Mouse (Mus musculus): ENCODE measurements at regions not wholly inside any gene's neighbourhood (a gene's known extent, or its start where the extent isn't known, plus 50 kb on each side); places are given as distances from the start of the nearest gene placed in this dataset.

DNA sequence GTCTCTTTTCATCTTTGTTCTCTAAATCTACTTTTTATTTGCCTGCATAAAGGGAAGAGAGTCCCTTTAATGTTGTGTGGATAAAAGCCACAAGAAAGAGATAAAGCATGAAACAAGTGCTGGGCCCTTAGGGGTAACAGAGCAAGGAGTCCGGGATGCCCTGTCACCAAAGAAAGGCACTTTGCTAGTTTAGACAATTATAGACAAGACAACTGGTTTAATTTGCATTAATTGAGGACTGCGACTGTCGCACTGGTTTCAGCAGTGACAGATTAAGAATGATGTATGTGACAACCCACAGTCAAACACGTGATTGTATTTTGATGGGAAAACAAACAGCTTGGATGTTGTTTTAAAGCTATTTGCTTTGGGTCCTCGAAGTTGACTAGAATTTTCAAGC lies 325.0 kb downstream of the Pmp22 start:
- TF ChIP-seq POLR2A (IDR thresholded peaks at IDR 0.05; ENCODE audit: insufficient read depth, low read depth, low read length) (no peak), CTCF (IDR thresholded peaks at IDR 0.05) (no peak), EP300 (IDR thresholded peaks at IDR 0.05; ENCODE audit: insufficient read depth, low read depth, low read length) (no peak)

Measured in heart, adult 2 months (tissue).